Mouse (Mus musculus): ENCODE results near the gene Sod3. TPM values are rescaled to one million over a fixed set of nuclear protein-coding genes. Genes with fewer than 3 reads are reported as not detected.

Sod3 gene
- polyA plus RNA-seq, 1 experiment: 20.6 TPM

DNA sequence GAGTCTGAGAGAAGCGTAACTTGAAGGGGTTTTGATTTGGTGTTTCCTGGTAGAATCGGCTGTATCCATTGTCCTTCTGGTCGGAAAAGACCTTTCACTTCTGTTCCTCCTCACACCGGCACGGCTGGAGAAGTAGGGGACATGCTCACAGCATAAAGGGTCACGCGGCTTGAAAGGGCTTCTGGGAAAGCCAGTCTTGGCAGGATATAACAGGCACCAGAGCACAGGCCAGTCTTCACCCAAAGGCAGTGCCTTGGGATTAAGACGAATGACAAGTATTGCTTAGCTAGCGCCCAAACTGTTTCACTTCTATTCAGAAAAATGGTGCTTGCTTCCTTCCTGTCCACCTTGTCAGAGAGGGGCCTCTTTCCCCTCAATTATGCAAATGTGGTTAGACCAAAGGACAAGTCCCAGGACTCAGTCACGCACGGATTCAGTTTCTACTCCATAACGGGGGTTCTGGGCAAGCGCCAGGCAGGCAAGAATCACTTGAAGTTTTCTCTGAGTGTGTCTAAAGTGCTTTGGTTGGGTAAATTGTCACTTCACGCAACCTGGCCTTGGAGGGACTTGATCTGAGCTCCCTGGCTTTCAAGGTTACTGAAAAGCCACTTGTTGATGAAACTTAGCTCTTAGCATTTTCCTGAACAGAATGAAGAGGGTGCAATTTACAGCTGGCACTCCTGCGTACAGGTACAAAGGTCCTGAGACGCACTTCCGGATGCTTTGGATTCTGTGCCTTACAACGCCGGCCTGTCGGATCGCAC, 3.1 kb upstream of the Sod3 start:
- Histone ChIP-seq H3K4me1 (ENCODE audit: control insufficient read depth, insufficient read depth, low read length) (peaks cover 7% of the 10 kb centered on the region), H3K4me3 (ENCODE audit: control insufficient read depth, low read depth, low read length) (no peak overlapping the region), H3K27ac (ENCODE audit: control insufficient read depth, insufficient read depth, low read depth, low read length) (peak overlapping the region; percentile 14), H3K36me3 (ENCODE audit: control insufficient read depth, insufficient read depth, low read length) (no peaks in the 10 kb centered on the region), H3K27me3 (ENCODE audit: control insufficient read depth, insufficient read depth, low read length) (no peaks in the 10 kb centered on the region)
- TF ChIP-seq CTCF (IDR thresholded peaks at IDR 0.05; ENCODE audit: control insufficient read depth, insufficient read depth, insufficient replicate concordance, low read depth, low read length): no peak
- no peak for TF ChIP-seq POLR2A (IDR thresholded peaks at IDR 0.05; ENCODE audit: control insufficient read depth, low read depth, low read length)

GRCm38 (mm10) chr5:52362776-52363467, 669 bp upstream of the Sod3 start:
- Histone ChIP-seq H3K4me3 (ENCODE audit: control insufficient read depth, low read depth, low read length) (no peak overlapping the region), H3K4me1 (ENCODE audit: control insufficient read depth, insufficient read depth, low read length) (peaks cover 7% of the 10 kb centered on the region), H3K36me3 (ENCODE audit: control insufficient read depth, insufficient read depth, low read length) (no peaks in the 10 kb centered on the region), H3K27ac (ENCODE audit: control insufficient read depth, insufficient read depth, low read depth, low read length) (peak overlapping the region; percentile 80), H3K27me3 (ENCODE audit: control insufficient read depth, insufficient read depth, low read length) (no peaks in the 10 kb centered on the region)
- no peak for TF ChIP-seq POLR2A (IDR thresholded peaks at IDR 0.05; ENCODE audit: control insufficient read depth, low read depth, low read length)
- TF ChIP-seq CTCF (IDR thresholded peaks at IDR 0.05; ENCODE audit: control insufficient read depth, insufficient read depth, insufficient replicate concordance, low read depth, low read length): no peak

GRCm38 (mm10) chr5:52364521-52364920, 930 bp downstream of the Sod3 start:
- Histone ChIP-seq H3K4me1 (ENCODE audit: control insufficient read depth, insufficient read depth, low read length) (peaks cover 13% of the 10 kb centered on the region), H3K4me3 (ENCODE audit: control insufficient read depth, low read depth, low read length) (no peak overlapping the region), H3K27ac (ENCODE audit: control insufficient read depth, insufficient read depth, low read depth, low read length) (no peak overlapping the region), H3K27me3 (ENCODE audit: control insufficient read depth, insufficient read depth, low read length) (no peaks in the 10 kb centered on the region), H3K36me3 (ENCODE audit: control insufficient read depth, insufficient read depth, low read length) (no peaks in the 10 kb centered on the region)
- no peak for TF ChIP-seq CTCF (IDR thresholded peaks at IDR 0.05; ENCODE audit: control insufficient read depth, insufficient read depth, insufficient replicate concordance, low read depth, low read length)
- no peak for TF ChIP-seq POLR2A (IDR thresholded peaks at IDR 0.05; ENCODE audit: control insufficient read depth, low read depth, low read length)

DNA sequence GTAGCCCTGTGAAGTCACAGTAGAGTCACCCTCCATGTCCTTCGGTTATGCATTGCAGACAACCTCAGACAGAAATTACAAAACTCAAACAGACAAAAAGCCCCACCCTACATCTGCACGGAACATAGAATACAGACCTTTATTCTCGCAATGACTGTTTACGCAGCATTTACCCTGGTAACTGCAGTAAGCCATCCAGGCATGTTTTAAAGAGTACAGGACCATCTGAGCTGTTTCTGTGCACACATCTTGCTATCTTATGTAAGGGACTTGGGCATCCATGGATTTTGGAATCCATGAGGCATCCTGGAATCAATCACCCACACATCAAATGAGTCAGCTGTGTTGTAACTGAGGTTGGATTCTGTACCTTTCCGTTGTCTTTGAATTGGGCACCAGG, 2.3 kb downstream of the Sod3 start:
- H3K4me3 ChIP-seq (ENCODE audit: control insufficient read depth, low read depth, low read length): no peak overlapping the region
- H3K36me3 ChIP-seq (ENCODE audit: control insufficient read depth, insufficient read depth, low read length): no peaks in the 10 kb centered on the region
- H3K4me1 ChIP-seq (ENCODE audit: control insufficient read depth, insufficient read depth, low read length): peaks cover 6% of the 10 kb centered on the region
- no peaks in the 10 kb centered on the region for H3K27me3 ChIP-seq (ENCODE audit: control insufficient read depth, insufficient read depth, low read length)
- no peak overlapping the region for H3K27ac ChIP-seq (ENCODE audit: control insufficient read depth, insufficient read depth, low read depth, low read length)
- TF ChIP-seq POLR2A (IDR thresholded peaks at IDR 0.05; ENCODE audit: control insufficient read depth, low read depth, low read length) (no peak), CTCF (IDR thresholded peaks at IDR 0.05; ENCODE audit: control insufficient read depth, insufficient read depth, insufficient replicate concordance, low read depth, low read length) (no peak)

GRCm38 (mm10) chr5:52366661-52367060, 3.1 kb downstream of the Sod3 start:
- Histone ChIP-seq H3K4me3 (ENCODE audit: control insufficient read depth, low read depth, low read length) (no peak overlapping the region), H3K4me1 (ENCODE audit: control insufficient read depth, insufficient read depth, low read length) (peaks cover 6% of the 10 kb centered on the region; the same call in 1 of the 2 replicates), H3K27me3 (ENCODE audit: control insufficient read depth, insufficient read depth, low read length) (no peaks in the 10 kb centered on the region), H3K36me3 (ENCODE audit: control insufficient read depth, insufficient read depth, low read length) (no peaks in the 10 kb centered on the region), H3K27ac (ENCODE audit: control insufficient read depth, insufficient read depth, low read depth, low read length) (no peak overlapping the region)
- TF ChIP-seq CTCF (IDR thresholded peaks at IDR 0.05; ENCODE audit: control insufficient read depth, insufficient read depth, insufficient replicate concordance, low read depth, low read length) (no peak), POLR2A (IDR thresholded peaks at IDR 0.05; ENCODE audit: control insufficient read depth, low read depth, low read length) (no peak)

DNA sequence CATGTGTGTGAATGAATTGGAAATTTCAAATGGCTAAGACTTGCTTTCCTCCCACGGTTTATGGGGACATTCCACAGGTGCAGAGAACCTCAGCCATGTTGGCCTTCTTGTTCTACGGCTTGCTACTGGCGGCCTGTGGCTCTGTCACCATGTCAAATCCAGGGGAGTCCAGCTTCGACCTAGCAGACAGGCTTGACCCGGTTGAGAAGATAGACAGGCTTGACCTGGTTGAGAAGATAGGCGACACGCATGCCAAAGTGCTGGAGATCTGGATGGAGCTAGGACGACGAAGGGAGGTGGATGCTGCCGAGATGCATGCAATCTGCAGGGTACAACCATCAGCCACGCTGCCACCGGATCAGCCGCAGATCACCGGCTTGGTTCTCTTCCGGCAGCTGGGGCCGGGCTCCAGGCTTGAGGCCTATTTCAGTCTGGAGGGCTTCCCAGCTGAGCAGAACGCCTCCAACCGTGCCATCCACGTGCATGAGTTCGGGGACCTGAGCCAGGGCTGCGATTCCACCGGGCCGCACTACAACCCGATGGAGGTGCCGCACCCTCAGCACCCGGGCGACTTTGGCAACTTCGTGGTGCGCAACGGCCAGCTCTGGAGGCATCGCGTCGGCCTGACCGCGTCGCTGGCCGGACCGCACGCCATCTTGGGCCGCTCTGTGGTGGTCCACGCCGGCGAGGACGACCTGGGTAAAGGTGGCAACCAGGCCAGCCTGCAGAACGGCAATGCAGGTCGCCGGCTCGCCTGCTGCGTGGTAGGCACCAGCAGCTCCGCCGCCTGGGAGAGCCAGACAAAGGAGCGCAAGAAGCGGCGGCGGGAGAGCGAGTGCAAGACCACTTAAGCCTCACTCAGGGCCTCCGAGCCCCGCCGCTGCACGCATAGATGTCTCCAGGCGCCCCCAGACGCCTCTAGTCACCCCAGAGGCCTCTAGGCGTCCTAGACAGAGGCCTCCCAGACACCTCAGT, 4.6 kb downstream of the Sod3 start:
- no peaks in the 10 kb centered on the region for H3K27me3 ChIP-seq (ENCODE audit: control insufficient read depth, insufficient read depth, low read length)

More for the DNA sequence above, 4.6 kb downstream of the Sod3 start:
- Histone ChIP-seq H3K4me3 (ENCODE audit: control insufficient read depth, low read depth, low read length) (peak overlapping the region; percentile 57), H3K4me1 (ENCODE audit: control insufficient read depth, insufficient read depth, low read length) (peaks cover 6% of the 10 kb centered on the region; the same call in 1 of the 2 replicates), H3K27ac (ENCODE audit: control insufficient read depth, insufficient read depth, low read depth, low read length) (no peak overlapping the region), H3K36me3 (ENCODE audit: control insufficient read depth, insufficient read depth, low read length) (no peaks in the 10 kb centered on the region)
- TF ChIP-seq CTCF (IDR thresholded peaks at IDR 0.05; ENCODE audit: control insufficient read depth, insufficient read depth, insufficient replicate concordance, low read depth, low read length) (no peak), POLR2A (IDR thresholded peaks at IDR 0.05; ENCODE audit: control insufficient read depth, low read depth, low read length) (no peak)
